Mouse (Mus musculus) fat pad, adult 2 months (tissue): ENCODE data around the gene Olfr744.
"Not testable (repeated sequence)": the region's sequence is repeated elsewhere in the genome, so short reads cannot be mapped to it uniquely, and the experiment has no call there.

ENCODE experiments used
- DNase-seq: peaks from one replicate; pipeline ENCODE4 v3.0.0-alpha.2; 2011; ENCODE audit warnings: low read depth, low spot score; ENCODE audit errors: extremely low read depth

Olfr744 gene

DNA sequence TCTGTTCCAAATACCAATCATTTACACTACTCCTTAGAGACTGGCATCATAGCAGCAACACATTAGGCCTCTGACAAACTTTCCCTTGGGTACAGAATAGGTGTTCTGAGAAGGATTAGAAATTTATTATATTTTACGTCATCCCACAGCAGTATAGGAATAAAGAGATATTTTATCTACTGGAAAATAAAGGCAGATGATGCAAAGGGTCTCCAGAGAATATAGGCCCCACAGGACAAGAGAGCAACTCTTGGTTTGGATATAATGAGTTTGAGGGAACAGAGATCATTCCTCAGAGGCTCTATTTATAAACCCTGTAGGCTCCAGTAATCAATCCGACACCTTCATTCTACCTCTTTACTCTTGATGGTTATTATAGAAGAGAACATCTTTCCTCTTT lies at the start of gene Olfr744:
TSS of gene Olfr744 (plus strand) at position 301 of the 400 bp plus-strand sequence.
- no peak for DNase-seq

DNA sequence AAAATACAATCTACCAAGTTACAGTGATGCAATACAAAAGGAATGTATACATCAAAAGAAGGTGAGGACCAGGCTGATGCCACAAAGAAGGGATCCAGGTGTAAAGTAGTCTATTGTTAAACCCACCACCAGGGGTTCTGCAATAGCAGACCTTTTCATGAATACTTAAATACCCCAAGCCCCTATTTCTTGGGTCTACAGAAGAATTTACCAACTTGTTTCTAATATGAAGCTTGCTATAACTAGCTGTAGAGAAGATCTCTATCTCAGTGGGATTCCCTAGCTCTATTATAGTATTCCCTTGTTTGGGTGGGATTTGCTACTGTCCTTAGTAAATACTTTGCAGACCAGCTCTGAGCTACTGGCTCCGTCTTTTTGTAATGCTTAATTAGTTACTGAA lies 41.6 kb upstream of the Olfr744 start:
- DNase-seq, result not testable (repeated sequence)

DNA sequence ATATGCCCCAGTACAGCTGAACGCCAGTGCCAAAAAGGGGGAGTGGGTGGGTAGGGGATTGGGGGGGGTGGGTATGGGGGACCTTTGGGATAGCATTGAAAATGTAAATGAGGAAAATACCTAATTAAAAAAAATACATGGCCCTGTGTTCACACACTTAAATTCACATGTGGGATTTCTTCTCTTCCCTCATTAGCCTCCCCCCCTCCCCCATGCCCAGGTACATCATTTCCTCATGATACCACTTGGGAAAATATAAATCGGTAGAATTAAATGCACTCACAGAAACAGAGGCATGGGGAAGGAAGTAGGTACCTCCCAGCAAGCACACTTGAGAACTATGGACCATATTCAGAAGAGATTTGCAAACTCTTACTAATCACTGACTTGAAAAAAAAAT lies 24.4 kb downstream of the Olfr744 start, which contains the start of gene Olfr745:
TSS of gene Olfr745 (plus strand) at position 301 of the 400 bp plus-strand sequence.
- DNase-seq, result no peak

DNA sequence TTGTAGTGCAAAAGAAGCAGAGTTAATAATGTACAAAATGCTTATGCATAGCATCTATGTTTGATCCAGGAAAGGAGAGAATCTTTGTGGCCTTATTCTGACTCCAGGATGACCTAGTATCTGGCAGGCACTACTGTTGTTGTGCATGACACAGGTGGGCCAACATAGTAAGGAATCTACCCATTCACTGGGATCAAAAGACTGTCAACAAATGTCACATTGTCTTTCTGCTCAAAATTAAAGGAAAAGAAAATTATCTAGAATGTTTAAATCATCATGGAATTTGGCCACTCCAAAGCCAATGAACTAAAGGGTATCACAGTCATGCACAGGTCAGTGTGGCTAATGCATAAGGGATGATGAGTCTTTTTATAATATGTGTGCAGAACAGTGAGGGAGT lies 32.1 kb downstream of the Olfr744 start, which contains the start of gene Olfr746:
TSS of gene Olfr746 (plus strand) at position 301 of the 400 bp plus-strand sequence.
- DNase-seq, result no peak
